Mouse (Mus musculus): ENCODE data around the gene Dennd4a. TPM values are rescaled to one million over a fixed set of nuclear protein-coding genes. Genes with fewer than 3 reads are reported as not detected.
A peak's percentile ranks its signal among the peaks of the same experiment; 100 is the strongest.

The Dennd4a gene
- total RNA-seq (2021), result 10 to 100 TPM; 16.8 to 18.9 TPM
- long read RNA-seq, experiment 1, partial matches to known transcripts, result 4 of 5 reads
- long read RNA-seq, experiment 1, other reads (novel, unspliced or antisense), result 1 of 5 reads
- long read RNA-seq, experiment 2, result 0 reads

DNA sequence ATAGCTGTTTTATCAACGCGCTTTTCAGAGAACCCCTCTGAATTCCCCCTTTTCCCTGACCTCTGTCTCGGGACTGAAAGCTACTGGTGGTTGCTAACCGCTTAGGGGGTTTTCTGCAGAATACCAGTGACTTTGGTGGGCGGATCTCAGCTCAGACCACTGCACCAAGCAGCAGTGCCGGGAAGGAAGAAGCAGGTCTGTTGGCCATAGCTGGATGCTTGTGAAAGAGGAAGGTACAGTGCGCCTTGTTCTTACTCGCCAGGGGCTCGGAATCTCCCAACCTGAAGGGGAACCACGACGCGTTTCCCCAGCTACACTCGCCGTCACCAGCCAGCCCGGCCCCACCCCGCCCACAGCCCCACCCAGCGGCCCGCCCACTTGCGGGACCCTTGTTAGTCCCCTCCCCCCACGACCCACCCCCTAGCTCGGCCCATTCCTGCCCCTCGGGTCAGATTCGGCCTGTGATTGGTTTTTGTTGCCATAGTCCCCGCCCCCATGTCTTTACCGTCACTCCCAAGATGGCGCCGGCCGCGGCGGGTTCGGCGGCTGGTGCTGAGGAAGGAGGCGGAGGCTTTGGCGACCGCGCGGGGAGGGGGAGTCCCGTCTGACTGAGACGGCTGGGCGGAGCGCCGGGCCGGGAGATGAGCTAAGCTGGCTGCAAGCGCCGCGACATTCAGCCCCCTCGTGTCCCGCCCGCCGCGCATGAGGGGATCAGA lies at the start of gene Dennd4a:
TSS of gene Dennd4a (plus strand) at position 519 of the 716 bp plus-strand sequence.
- peak; percentile 98 for DNase-seq

- no peak for DNase-seq
Observed at GRCm38 (mm10) chr9:64764824-64765223, 46.3 kb upstream of the Dennd4a start.

DNA sequence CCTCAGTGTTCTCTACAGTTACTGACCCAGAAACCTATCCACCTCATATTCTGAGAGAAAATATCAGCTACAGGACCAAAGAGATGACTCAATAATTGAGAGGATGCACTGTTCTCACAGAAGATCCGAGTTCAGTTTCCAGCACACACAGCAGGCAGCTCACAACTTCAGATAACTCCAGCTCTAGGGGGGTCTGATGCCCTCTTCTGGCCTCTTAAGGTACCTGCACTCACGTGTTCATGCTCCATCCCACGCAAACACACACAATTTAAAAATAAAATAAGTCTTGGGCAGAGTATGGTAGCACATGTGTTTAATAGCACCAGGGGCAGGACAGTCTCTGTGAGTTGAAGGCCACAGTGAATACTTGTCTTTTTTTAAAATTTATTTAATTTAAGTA lies 45.0 kb upstream of the Dennd4a start:
- no peak for DNase-seq

GRCm38 (mm10) chr9:64767796-64768195 lies 43.3 kb upstream of the Dennd4a start:
- no peak for DNase-seq

GRCm38 (mm10) chr9:64769066-64769695 lies 42.0 kb upstream of the Dennd4a start:
- DNase-seq, result peak; percentile 58

- DNase-seq, result no peak
Observed at GRCm38 (mm10) chr9:64769911-64770310, 41.2 kb upstream of the Dennd4a start.

GRCm38 (mm10) chr9:64770411-64770849 lies 40.7 kb upstream of the Dennd4a start:
- DNase-seq, result no peak

DNA sequence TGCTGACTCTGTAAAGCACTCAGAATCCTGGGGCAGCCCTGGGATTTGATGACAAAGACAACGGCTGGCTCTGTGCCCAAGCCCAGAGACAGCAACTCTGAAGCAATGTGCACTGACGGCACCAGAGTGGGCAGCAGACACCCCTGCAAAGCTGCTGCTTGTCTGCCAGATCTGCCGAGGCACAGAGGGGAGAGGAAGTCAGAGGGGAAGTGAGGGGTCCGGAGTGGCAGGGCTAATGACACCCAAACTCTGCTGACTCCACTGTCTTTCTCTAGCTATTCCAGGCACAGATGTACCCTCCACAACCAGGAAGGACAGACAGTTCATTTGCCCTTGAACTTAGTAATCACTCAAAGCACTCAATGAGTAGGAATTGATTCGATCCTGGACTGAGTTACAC lies 39.9 kb upstream of the Dennd4a start:
- DNase-seq, result peak; percentile 76

- DNase-seq, result no peak
Observed at GRCm38 (mm10) chr9:64773254-64773653, 37.9 kb upstream of the Dennd4a start.

DNA sequence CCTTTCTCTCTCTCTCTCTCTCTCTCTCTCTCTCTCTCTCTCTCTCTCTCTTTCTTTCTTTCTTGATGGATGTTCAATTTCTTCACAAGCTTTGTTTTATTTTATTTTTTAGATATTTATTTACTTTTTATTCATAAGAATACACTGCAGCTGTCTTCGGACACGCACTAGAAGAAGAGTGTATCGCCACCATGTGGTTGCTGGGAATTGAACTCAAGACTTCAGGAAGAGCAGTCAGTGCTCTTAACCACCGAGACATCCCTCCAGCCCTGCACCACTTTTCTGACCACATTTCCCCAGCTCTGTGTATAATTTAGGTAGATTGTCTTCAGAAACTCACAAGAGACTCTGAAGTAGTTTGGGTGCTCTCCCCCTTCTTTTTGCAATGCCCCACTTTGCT lies 37.2 kb upstream of the Dennd4a start:
- peak; percentile 28 for DNase-seq

- DNase-seq, result peak; percentile 53
Observed at GRCm38 (mm10) chr9:64774411-64774811, 36.7 kb upstream of the Dennd4a start.

DNA sequence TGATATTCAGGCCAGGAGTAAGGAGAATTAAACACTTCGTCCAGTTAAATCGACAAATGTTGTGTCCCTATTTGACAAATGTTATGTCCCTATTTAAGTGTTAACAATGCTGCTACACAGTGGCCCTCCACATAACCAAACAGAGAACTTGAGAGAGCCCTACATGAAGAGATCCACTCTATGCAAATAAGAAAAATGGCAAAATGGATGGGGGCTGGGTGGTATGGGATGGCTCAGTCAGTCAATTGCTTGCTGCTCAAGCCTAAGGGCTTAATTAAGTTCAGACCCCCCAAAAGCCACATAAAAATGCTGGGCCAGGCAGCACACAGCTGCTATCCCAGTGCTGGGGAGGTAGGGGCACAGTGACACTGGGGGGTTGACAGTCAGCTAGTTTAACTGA lies 36.3 kb upstream of the Dennd4a start:
- DNase-seq, result no peak

DNA sequence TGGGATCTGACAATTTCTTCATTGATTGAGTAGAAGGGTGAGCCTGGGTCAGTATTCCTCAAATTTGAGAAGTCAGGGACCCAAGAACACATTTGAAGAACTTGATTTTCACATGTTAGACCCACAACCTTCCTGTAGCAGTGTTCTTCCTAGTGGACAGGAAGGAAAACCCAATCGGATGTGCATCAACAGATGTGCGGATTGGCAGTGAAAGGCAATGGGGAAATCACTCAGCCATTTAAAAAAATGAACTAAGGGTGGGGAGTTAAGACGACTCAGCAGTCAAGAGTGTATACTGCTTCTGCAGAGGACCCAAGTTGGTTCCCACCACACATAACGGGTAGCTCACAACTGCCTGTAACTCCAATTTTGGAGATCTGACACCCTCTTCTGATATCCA lies 35.6 kb upstream of the Dennd4a start:
- no peak for DNase-seq

- DNase-seq, result no peak
Observed at GRCm38 (mm10) chr9:64777441-64777987, 33.6 kb upstream of the Dennd4a start.

DNA sequence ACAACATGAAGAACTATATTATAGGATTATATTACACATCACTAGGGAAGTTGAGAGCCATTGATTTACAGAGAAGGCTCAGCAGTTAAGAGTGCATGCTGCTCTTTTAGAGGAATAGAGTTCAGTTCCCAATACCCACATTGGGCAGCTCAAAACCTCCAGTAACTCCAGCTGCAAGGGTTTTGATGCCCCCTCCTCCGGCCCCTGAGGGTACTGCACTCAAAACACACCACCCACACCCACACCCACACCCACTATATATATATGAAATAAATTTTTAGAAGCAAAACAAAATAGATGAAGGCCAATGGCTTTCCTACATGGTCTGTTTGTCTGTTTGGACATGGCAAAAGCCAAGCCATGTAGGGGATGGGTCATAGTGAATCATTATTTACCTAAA lies 33.0 kb upstream of the Dennd4a start:
- DNase-seq, result no peak

GRCm38 (mm10) chr9:64779628-64780027 lies 31.5 kb upstream of the Dennd4a start:
- DNase-seq, result no peak

DNA sequence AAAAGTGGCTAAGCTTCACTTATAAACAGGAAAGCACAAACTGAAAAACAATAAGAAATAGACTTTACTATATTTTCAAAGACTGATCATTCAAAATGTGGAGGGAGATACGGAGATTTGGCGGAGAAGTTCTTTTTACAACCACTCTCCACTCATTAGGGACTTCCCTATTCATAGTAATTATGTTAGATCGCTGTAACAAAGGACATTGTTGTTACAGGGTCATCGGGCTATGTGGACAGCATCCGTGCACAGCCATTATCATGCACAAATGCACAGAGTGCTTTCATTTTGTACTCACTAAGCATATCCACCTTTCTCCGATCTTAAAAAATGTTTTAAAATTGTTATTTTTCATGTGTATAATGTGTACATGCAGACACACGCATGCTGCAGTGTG lies 27.6 kb upstream of the Dennd4a start:
- DNase-seq, result no peak

- peak; percentile 84 for DNase-seq
Observed at GRCm38 (mm10) chr9:64784841-64785240, 26.3 kb upstream of the Dennd4a start.

GRCm38 (mm10) chr9:64786216-64786905 lies 24.8 kb upstream of the Dennd4a start:
- DNase-seq, result no peak

DNA sequence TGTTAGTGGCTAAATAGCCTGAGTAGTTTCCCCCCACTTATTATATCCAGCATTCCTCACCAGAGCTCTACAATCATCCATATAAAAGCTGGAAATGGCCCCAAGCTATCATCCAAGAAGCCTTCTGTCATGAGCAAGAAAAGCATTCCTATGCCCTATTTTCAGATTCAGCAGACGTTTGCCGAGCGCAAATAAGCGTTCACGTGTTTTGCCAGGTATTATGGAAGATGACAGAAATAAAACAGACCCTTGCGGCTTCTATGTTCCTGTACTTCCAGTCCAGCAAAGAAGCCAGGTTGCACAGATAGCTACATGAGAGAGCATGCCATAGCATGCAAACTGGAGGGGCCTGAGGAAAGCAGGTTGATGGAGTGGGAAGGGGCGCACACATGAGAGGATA lies 23.1 kb upstream of the Dennd4a start:
- DNase-seq, result no peak

DNA sequence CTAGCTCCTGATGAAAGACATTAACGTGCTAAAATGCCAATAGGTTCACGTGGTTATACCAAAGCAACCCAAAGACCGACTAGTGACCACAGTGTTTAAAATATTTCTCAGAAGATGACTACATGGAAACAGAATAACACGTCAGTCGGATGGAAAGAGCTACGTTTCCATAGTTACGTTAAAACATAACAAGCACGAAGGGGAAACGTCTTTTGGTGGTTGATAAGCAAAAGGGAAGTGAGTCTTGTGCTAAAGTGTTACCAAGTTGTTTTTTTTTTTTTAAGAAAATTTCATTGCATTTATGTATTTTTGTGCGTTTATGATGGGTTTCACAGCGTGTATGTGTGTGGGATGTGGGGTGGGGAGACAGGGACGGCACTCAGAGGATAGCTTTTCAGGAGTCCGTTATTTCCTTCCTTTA lies 21.8 kb upstream of the Dennd4a start:
- DNase-seq, result no peak

DNA sequence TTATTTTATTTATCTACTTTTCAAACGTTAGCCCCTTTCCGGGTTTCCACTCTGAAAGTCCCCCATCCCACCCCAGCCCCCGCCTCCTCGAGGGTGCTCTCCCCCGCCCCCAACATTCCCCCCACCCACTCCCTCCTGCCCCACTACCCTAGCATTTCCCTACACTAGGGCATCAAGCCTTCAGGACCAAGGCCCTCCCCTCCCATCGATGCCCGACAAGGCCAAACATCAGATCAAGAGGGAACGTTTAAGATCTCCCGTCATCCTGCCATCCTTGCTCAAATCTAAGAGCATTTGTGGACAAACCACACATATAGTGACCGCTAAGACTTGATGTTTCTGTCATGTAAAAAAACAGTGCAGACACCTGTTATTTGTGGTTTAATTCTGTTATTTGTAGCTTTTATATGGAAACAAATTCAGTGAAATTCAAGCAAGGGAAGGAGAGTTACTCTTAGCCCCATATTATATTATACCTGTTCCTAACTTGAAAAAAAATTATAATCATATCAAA lies 21.2 kb upstream of the Dennd4a start:
- DNase-seq, result no peak

All from adrenal gland, postnatal 10 days (tissue).